Mouse (Mus musculus) left cerebral cortex, postnatal 25 days (tissue): ENCODE data around the gene Fam19a3. TPM values are rescaled to one million over a fixed set of nuclear protein-coding genes. Genes with fewer than 3 reads are reported as not detected.

Experiments
- DNase-seq, 2 experiments: peaks; one replicate each; pipeline ENCODE4 v3.0.0; 2022; ENCODE audit warnings: low spot score in 2 of 2, mixed read lengths in 1 of 2
- intact Hi-C: fragments of 180-260 bp; cut with DNase I; formaldehyde crosslinking; loops from one replicate; pipeline ENCODE4 v1.15.1; 2025
- total RNA-seq, 2 experiments: library from RNA; stranded (reverse); gene quantifications; 2 replicates each; pipeline ENCODE4 v1.2.3; 2021

Fam19a3 gene
- total RNA-seq, 2 experiments from 2014 or later: 0.09 TPM; not detected in 1

- intact Hi-C loops: no loop called here
- peak; percentile 71 to 77 for DNase-seq
Measured at GRCm38 (mm10) chr3:104793871-104794828, 12.5 kb upstream of the Fam19a3 start.

GRCm38 (mm10) chr3:104792360-104793270, 11.0 kb upstream of the Fam19a3 start:
- DNase-seq: no peak
- intact Hi-C loops: no loop called here

- intact Hi-C loops: no loop called here
- peak in 1 of 2 experiments; percentile 71 for DNase-seq
Measured at GRCm38 (mm10) chr3:104791671-104792070, 10.0 kb upstream of the Fam19a3 start.

DNA sequence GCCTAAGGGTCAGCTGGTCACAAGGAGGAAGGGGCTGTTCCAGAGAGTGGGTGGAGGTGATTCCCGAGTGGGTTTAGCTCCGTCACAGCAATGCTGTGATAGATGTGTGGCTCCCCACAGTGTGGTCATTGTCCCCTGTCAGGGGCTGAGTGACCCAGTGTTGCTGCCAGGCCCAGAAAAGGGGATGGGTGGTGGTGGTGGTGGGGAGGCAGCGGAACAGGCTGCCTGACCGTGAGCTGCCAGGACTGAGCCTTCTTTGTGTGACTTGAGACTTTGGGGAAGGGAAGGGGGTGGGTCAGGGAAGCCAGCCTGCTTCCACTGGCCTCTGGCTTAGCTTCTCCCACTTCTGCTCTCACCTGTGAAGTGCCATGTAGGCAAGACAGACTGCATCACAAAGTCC, 9.4 kb upstream of the Fam19a3 start:
- intact Hi-C loops: no loop called here
- DNase-seq: peak in 1 of 2 experiments; percentile 26

GRCm38 (mm10) chr3:104790401-104790937, 8.8 kb upstream of the Fam19a3 start:
- peak; percentile 49 to 84 for DNase-seq
- intact Hi-C loops: no loop called here

DNA sequence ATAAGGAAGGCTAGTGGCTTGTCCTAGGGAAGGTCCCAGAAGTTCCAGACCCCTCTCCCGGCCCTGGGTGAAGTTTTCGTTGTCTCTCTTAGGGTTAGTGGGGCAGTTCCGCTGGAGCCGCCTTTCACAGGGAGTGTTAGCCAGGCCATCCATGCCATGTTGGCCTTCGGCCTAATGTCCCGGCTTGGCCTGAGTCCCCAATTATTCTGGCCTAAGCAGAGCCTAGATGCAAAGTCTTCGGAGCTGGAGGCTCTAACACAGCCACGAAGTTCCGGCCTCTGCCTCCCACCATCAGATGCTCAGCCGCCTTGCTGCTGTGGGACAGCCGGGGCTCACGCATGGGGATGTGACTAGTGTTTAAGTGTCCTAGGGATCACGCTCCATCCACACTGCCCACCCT, 8.2 kb upstream of the Fam19a3 start:
- intact Hi-C loops: loop anchor here (2.0 to 5.0 kb wide), 2 partner anchors 75 to 177 kb away; partner anchors contain the start of genes Capza1 and St7l
- DNase-seq: peak in 1 of 2 experiments; percentile 37

- no peak for DNase-seq
- intact Hi-C loops: loop anchor here (2.0 to 5.0 kb wide), 2 partner anchors 76 to 178 kb away; partner anchors contain the start of genes Capza1 and St7l
Measured at GRCm38 (mm10) chr3:104789312-104789605, 7.6 kb upstream of the Fam19a3 start.

DNA sequence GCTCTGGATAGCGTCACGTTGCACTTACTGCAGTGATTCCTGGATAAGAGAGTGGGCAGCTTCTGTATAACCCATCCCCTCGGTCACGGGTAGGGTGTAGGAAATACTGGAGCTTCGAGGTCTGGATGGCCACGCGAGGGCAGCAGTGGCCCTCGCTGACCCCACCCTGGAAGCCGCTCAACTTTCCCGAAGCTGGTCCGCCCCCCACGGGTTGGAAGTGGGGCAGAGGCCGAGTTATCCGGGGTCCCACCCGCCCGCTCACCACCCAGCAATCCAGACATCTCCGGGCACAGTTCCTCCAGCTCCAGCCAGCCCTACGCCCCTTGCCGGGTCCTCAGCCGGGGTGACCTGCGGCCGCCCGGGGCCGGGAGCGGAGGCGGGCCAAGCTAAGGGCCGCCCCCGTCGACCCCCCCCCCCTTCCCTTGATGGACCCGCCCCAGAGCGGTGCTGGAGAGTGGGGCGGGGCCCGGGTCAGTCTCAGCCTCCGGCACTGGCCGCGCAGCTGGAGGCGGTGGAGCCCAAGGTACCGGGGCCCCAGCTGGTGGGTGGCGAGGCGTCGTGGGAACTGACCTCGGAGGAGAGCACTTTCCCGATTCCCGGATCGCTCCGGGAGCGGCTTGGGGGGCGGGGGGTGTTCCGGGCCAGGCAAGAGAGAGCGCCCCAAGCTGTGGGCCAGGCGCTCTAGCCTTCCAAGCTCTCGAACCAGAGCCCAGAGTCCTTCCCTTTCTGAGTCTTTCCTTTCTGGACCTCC, 7.1 kb upstream of the Fam19a3 start:
- intact Hi-C loops: loop anchor here (1.0 to 5.0 kb wide), 3 partner anchors 76 to 271 kb away; partner anchors contain the start of genes Capza1 and St7l

GRCm38 (mm10) chr3:104788075-104788474, 6.4 kb upstream of the Fam19a3 start, which contains the start of gene Rhoc:
Rhoc (plus strand) TSS chr3:104788375.
- no peak for DNase-seq
- intact Hi-C loops: loop anchor here (1.0 to 5.0 kb wide), 3 partner anchors 77 to 271 kb away; partner anchors contain the start of genes Capza1 and St7l

More for the DNA sequence above, 7.1 kb upstream of the Fam19a3 start:
- DNase-seq: peak; percentile 56

DNA sequence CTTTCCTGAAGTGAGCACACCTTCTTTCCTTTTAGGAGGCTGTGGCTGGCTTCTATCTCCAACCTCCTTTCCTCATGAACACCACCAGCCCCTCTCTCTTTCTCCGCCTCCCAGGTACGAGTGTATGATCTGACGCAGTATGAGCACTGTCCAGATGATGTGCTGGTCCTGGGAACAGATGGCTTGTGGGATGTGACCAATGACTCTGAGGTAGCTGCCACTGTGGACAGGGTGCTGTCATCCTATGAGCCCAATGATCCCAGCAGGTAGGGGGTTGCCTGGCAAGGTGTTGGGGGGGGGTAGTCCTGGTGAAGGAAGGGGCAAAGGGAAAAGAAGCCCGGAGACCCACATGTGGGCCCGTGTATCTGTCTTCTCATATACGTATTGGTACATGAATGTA, 3.6 kb upstream of the Fam19a3 start:
- no peak for DNase-seq
- intact Hi-C loops: loop anchor here (5.0 kb wide), 1 partner anchor 182 kb away; no protein-coding TSS in a partner anchor

- DNase-seq: no peak
- intact Hi-C loops: no loop called here
Measured at GRCm38 (mm10) chr3:104783971-104784500, 2.4 kb upstream of the Fam19a3 start.

- DNase-seq: no peak
- intact Hi-C loops: no loop called here
Measured at GRCm38 (mm10) chr3:104782061-104782681, 531 bp upstream of the Fam19a3 start.

DNA sequence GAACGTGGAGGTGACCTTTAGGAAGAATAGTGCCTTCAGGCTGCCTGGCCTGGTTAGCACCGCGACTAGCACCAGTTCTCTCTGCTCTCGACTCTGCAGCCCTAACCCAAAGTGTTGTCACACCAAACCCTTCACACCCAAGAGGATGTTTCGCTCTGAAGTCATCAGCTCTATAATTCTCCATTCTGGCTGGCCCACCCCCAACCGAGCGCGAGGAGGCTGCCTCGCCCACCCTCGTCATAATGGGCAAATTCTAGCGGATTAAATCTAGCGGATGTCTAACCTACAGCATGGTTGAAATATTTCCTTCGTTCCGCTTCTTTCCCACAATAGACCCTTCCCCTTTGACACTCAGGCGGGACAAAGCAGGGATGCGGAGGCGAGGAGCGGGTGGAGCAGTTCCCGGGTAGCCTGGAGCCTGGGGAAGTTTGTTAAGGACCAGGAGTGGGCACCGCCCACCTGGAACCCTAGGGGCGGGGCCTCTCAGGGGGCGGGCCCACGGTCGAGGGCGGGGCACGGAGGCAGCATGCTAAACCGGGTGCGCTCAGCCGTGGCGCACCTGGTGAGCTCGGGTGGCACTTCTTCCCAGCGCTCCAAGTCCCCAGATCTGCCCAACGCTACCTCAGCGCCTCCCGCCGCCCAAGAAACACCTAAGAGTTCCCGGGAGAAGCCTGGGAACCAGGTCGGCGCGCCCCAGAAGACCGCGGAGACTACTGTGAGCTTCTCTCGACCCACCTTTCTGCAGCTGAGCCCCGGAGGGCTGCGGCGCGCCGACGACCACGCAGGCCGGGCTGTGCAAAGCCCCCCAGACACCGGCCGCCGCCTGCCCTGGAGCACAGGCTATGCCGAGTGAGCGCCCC, 849 bp downstream of the Fam19a3 start, which contains the start of gene Ppm1j:
TSS of gene Ppm1j (plus strand) at position 496 of the 860 bp plus-strand sequence.
- intact Hi-C loops: no loop called here
- no peak for DNase-seq

GRCm38 (mm10) chr3:104779949-104780348, 1.7 kb downstream of the Fam19a3 start:
- intact Hi-C loops: loop anchor here (2.0 kb wide), 1 partner anchor 65 kb away; no protein-coding TSS in a partner anchor
- peak in 1 of 2 experiments; percentile 39 for DNase-seq

DNA sequence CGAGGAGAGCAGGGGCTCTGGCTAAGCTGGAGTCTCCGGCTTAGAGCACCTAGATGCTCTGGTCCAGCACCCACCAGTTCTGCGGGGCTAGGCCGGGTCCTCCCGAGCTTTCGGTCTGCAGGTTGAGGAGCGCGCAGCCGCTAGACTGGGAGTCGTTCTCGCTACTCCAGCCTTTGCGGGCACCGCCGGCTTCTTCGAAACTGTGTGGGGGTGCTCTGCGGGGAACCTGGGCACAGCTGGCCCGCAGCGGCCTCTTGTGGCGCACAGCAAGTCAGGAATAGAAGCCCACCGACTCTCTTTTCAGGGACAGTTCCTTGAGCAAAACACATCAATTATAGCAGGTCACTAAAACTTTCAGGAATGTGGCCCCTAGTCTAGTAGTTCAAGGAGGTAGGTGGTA, 4.3 kb downstream of the Fam19a3 start:
- DNase-seq: no peak
- intact Hi-C loops: no loop called here

GRCm38 (mm10) chr3:104773301-104773700, 8.3 kb downstream of the Fam19a3 start:
- no peak for DNase-seq
- intact Hi-C loops: loop anchor here (5.0 kb wide), 1 partner anchor 284 kb away; no protein-coding TSS in a partner anchor

DNA sequence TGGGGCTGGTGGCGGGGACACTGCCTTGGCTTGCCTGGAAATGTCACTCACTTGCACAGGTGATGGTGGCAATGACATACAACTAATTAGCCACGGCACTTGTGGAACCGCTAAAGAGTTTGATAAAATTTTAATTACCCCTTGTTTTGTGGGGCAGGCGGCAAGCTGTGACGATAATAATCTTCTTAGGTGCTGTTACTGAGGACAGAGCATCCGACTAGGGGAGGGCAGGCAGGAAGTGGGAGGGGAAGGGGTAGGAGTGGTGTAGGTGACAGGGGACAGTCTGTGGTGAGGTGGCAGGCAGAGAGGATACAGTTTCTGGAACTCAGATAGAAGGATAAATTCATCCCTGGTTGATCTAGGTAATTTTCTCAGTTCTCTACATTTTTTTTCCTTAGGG, 10.2 kb downstream of the Fam19a3 start:
- intact Hi-C loops: loop anchor here (5.0 kb wide), 1 partner anchor 286 kb away; no protein-coding TSS in a partner anchor
- no peak for DNase-seq
